Mouse (Mus musculus) heart, postnatal 36 days (tissue): Measurements from ENCODE around the gene Mettl21c. TPM values are rescaled to one million over a fixed set of nuclear protein-coding genes. Genes with fewer than 3 reads are reported as not detected.
"Not testable (repeated sequence)": the region's sequence is repeated elsewhere in the genome, so short reads cannot be mapped to it uniquely, and the experiment has no call there.

Experiments
- DNase-seq, 2 experiments: peaks; one replicate each; pipeline ENCODE4 v3.0.0; 2021 to 2022
- intact Hi-C: fragments of 180-260 bp; cut with DNase I; formaldehyde crosslinking; loops from one replicate; pipeline ENCODE4 v1.15.1; 2025
- total RNA-seq, 2 experiments: library from RNA; stranded (reverse); gene quantifications; 2 replicates each; pipeline ENCODE4 v1.2.3; 2021

Gene Mettl21c
- total RNA-seq: not detected

GRCm38 (mm10) chr1:44019934-44020333, at the start of gene Mettl21c:
Mettl21c (minus strand) TSS chr1:44020034.
- intact Hi-C loops: no loop called here
- DNase-seq: no peak

- peak; percentile 22 to 51 for DNase-seq
Measured at GRCm38 (mm10) chr1:44064625-44065024, 44.8 kb upstream of the Mettl21c start.

GRCm38 (mm10) chr1:44063439-44063838, 43.6 kb upstream of the Mettl21c start:
- intact Hi-C loops: no loop called here

More at GRCm38 (mm10) chr1:44064625-44065024, 44.8 kb upstream of the Mettl21c start:
- intact Hi-C loops: no loop called here

GRCm38 (mm10) chr1:44061836-44062235, 42.0 kb upstream of the Mettl21c start, which contains the start of gene Gm8251:
Gm8251 (minus strand) TSS chr1:44061936.
- DNase-seq: no peak
- intact Hi-C loops: no loop called here

More at GRCm38 (mm10) chr1:44063439-44063838, 43.6 kb upstream of the Mettl21c start:
- no peak for DNase-seq

GRCm38 (mm10) chr1:44057805-44058204, 38.0 kb upstream of the Mettl21c start:
- DNase-seq: no peak
- intact Hi-C loops: no loop called here

GRCm38 (mm10) chr1:44046556-44046955, 26.7 kb upstream of the Mettl21c start:
- intact Hi-C loops: no loop called here
- DNase-seq: no peak

GRCm38 (mm10) chr1:44045689-44046088, 25.9 kb upstream of the Mettl21c start:
- intact Hi-C loops, DNase-seq: not testable (repeated sequence)

- DNase-seq: no peak
- intact Hi-C loops: loop anchor here (1.0 kb wide), 1 partner anchor 143 kb away; no protein-coding TSS in a partner anchor
Measured at GRCm38 (mm10) chr1:44042555-44042915, 22.7 kb upstream of the Mettl21c start.

GRCm38 (mm10) chr1:44041797-44042554, 22.1 kb upstream of the Mettl21c start:
- DNase-seq: peak; percentile 44 to 48
- intact Hi-C loops: loop anchor here (1.0 kb wide), 2 partner anchors 140 to 143 kb away; no protein-coding TSS in a partner anchor

- no peak for DNase-seq
- intact Hi-C loops: no loop called here
Measured at GRCm38 (mm10) chr1:44032948-44033347, 13.1 kb upstream of the Mettl21c start.

GRCm38 (mm10) chr1:44032213-44032612, 12.4 kb upstream of the Mettl21c start:
- intact Hi-C loops: no loop called here
- DNase-seq: no peak

GRCm38 (mm10) chr1:44027651-44028050, 7.8 kb upstream of the Mettl21c start:
- DNase-seq: no peak
- intact Hi-C loops: no loop called here

- DNase-seq: no peak
- intact Hi-C loops: no loop called here
Measured at GRCm38 (mm10) chr1:44022656-44023055, 2.8 kb upstream of the Mettl21c start.

GRCm38 (mm10) chr1:44015556-44015955, 4.3 kb downstream of the Mettl21c start:
- intact Hi-C loops: no loop called here
- DNase-seq: no peak

- no peak for DNase-seq
- intact Hi-C loops: no loop called here
Measured at GRCm38 (mm10) chr1:44004513-44004912, 15.3 kb downstream of the Mettl21c start.

GRCm38 (mm10) chr1:43996914-43997589, 22.8 kb downstream of the Mettl21c start:
- intact Hi-C loops: loop anchor here (5.0 kb wide), 1 partner anchor 40 kb away; no protein-coding TSS in a partner anchor

GRCm38 (mm10) chr1:43971089-43971488, 48.7 kb downstream of the Mettl21c start:
- intact Hi-C loops: no loop called here
- no peak for DNase-seq

More at GRCm38 (mm10) chr1:43996914-43997589, 22.8 kb downstream of the Mettl21c start:
- no peak for DNase-seq

- intact Hi-C loops: no loop called here
- DNase-seq: no peak
Measured at GRCm38 (mm10) chr1:43969361-43969760, 50.5 kb downstream of the Mettl21c start.

GRCm38 (mm10) chr1:43966756-43967155, 53.1 kb downstream of the Mettl21c start:
- no peak for DNase-seq
- intact Hi-C loops: no loop called here

GRCm38 (mm10) chr1:43964381-43964780, 55.5 kb downstream of the Mettl21c start:
- no peak for DNase-seq
- intact Hi-C loops: loop anchor here (5.0 kb wide), 1 partner anchor 67 kb away; no protein-coding TSS in a partner anchor
